Mouse (Mus musculus) gastrocnemius, postnatal 4 days (tissue): ENCODE measurements at regions not wholly inside any gene's neighbourhood (a gene's known extent, or its start where the extent isn't known, plus 50 kb on each side); places are given as distances from the start of the nearest gene placed in this dataset.
"Not testable (repeated sequence)": the region's sequence is repeated elsewhere in the genome, so short reads cannot be mapped to it uniquely, and the experiment has no call there.

Experiments used
- DNase-seq, 2 experiments: peaks; one replicate each; pipeline ENCODE4 v3.0.0; 2021 to 2022; ENCODE audit warnings: low spot score in 2 of 2, mixed read lengths in 2 of 2

GRCm38 (mm10) chr12:23026976-23027375 is 753.1 kb downstream of the Gm10330 start:
- not testable (repeated sequence) for DNase-seq

GRCm38 (mm10) chr12:23023556-23023955 is 756.5 kb downstream of the Gm10330 start:
- DNase-seq: not testable (repeated sequence)

- DNase-seq: peak in 1 of 2 experiments; percentile 11
These were observed 769.9 kb downstream of the Gm10330 start for GRCm38 (mm10) chr12:23010199-23010598.

- DNase-seq: peak in 1 of 2 experiments; percentile 6
These were observed 770.4 kb downstream of the Gm10330 start for GRCm38 (mm10) chr12:23009662-23010061.
